In genomic region chr5:144965639-144966351, GRCm38 (mm10) we compare ENCODE assay signal across 8 mouse cellular contexts. TPM values are rescaled to one million over a fixed set of nuclear protein-coding genes. Genes with fewer than 3 reads are reported as not detected.
A peak's percentile ranks its signal among the peaks of the same experiment; 100 is the strongest.
DNase-seq lines count a peak whose midpoint lies in the region; ATAC-seq and TF ChIP-seq lines count a peak whose summit lies in the region.

Smurf1 (minus strand) TSS chr5:144965847.

- H3K4me3 ChIP-seq in cerebellum, adult 2 months (replicated peaks; ENCODE audit: insufficient read depth, low read depth, low read length): peak within 1 kb of the TSS; percentile 74
- peak within 1 kb of the TSS; percentile 91 for H3K4me3 ChIP-seq in hindbrain, embryonic 11.5 days (ENCODE audit: low read depth, low read length)

- no peak for TF ChIP-seq CTCF in cerebellum, adult 2 months (IDR thresholded peaks at IDR 0.05; ENCODE audit: borderline replicate concordance, insufficient read depth, low read depth, low read length)

- no peaks in the 10 kb centered on the region for H3K27me3 ChIP-seq in cerebellum, adult 2 months (ENCODE audit: control insufficient read depth, insufficient read depth, low read length)
- no peaks in the 10 kb centered on the region for H3K27me3 ChIP-seq in hindbrain, embryonic 11.5 days (ENCODE audit: control insufficient read depth, insufficient read depth, low read length)

- ATAC-seq in hindbrain, embryonic 11.5 days (ENCODE audit: low FRiP score): peak; percentile 70

- DNase-seq in MEL-GATA-1-ER (ENCODE audit: extremely low read depth, low read depth): peak; percentile 45
- peak; percentile 84 for DNase-seq in cerebellum, adult 2 months
- peak; percentile 80 to 85 for DNase-seq in frontal cortex, postnatal 10 days (ENCODE audit: low spot score in 2 of 2)
- DNase-seq in hindbrain, embryonic 11.5 days (ENCODE audit: low spot score): peak; percentile 97
- DNase-seq in layer of hippocampus, postnatal 14 days (ENCODE audit: low spot score in 2 of 2): peak; percentile 77 to 83
- DNase-seq in lung, postnatal 10 days: peak; percentile 92
- peak; percentile 78 for DNase-seq in ovary, postnatal 14 days (ENCODE audit: low spot score)
- peak; percentile 83 to 91 for DNase-seq in thymus, postnatal 10 days (ENCODE audit: low spot score in 2 of 2)

- peak within 1 kb of the TSS; percentile 84 for H3K9ac ChIP-seq in hindbrain, embryonic 11.5 days (ENCODE audit: low read depth, low read length)

- H3K27ac ChIP-seq in cerebellum, adult 2 months (ENCODE audit: insufficient read depth, low read length): peak within 1 kb of the TSS; percentile 39
- H3K27ac ChIP-seq in hindbrain, embryonic 11.5 days (ENCODE audit: low read depth, low read length): peak within 1 kb of the TSS; percentile 82

- peak within 1 kb of the TSS; percentile 72 for H3K4me2 ChIP-seq in hindbrain, embryonic 11.5 days (replicated peaks; ENCODE audit: low read depth, low read length)

- peak; percentile 71; the same call in 1 of the 2 replicates for TF ChIP-seq POLR2A in cerebellum, adult 2 months (IDR thresholded peaks at IDR 0.05; ENCODE audit: borderline replicate concordance, insufficient read depth, low read length)

- no peaks in the 10 kb centered on the region for H3K36me3 ChIP-seq in hindbrain, embryonic 11.5 days (ENCODE audit: control insufficient read depth, insufficient read depth, low read length)

- WGBS in cerebellum, adult 2 months: 1% methylated on average over 89 of the region's 89 CpGs
- WGBS in hindbrain, embryonic 11.5 days: under 1% methylated on average over 77 of the region's 89 CpGs

- H3K9me3 ChIP-seq in hindbrain, embryonic 11.5 days (ENCODE audit: control insufficient read depth, low read length): no peaks in the 10 kb centered on the region

- H3K4me1 ChIP-seq in cerebellum, adult 2 months (ENCODE audit: control insufficient read depth, insufficient read depth, low read length): peaks cover 9% of the 10 kb centered on the region
- no peaks in the 10 kb centered on the region for H3K4me1 ChIP-seq in hindbrain, embryonic 11.5 days (replicated peaks; ENCODE audit: control insufficient read depth, insufficient read depth, low read length)

RNA-seq across cellular contexts. Expression of gene Smurf1, which starts in this region (rescaled TPM):
- 21.6 and 21.9 TPM in 2 replicates for polyA plus RNA-seq in cerebellum, adult 2 months (2012; rRNA removed)
- polyA plus RNA-seq in hindbrain, embryonic 11.5 days (2014; fragmentation: Nextera tagmentation; extraction: Ambion mirVana): 16.6 and 18.1 TPM in 2 replicates
- total RNA-seq in layer of hippocampus, postnatal 14 days (2021): 10 to 100 TPM; 39.0 to 39.7 TPM

Comparison
In these comparisons a context has a peak if more than half of its experiments do, and no peak if none do; other contexts are left out.
1. Peak in every context shown above with its lines: DNase-seq, ATAC-seq, H3K4me3 ChIP-seq and H3K27ac ChIP-seq.
2. DNase-seq: peak in every context shown above with its lines; median percentile 97 in hindbrain, embryonic 11.5 days; 92 in lung, postnatal 10 days; 87 in thymus, postnatal 10 days; 84 in cerebellum, adult 2 months; 82 in frontal cortex, postnatal 10 days; 80 in layer of hippocampus, postnatal 14 days; 78 in ovary, postnatal 14 days; 45 in MEL-GATA-1-ER.